Mouse (Mus musculus): Measurements from ENCODE around the gene Thyn1. TPM values are rescaled to one million over a fixed set of nuclear protein-coding genes. Genes with fewer than 3 reads are reported as not detected.
A peak's percentile ranks its signal among the peaks of the same experiment; 100 is the strongest.

Thyn1 gene
- polyA plus RNA-seq, 1 experiment, result 243 TPM

- no peaks in the 10 kb centered on the region for H3K27me3 ChIP-seq (ENCODE audit: control insufficient read depth, insufficient read depth, low read length, poor library complexity, severe bottlenecking)
- H3K4me1 ChIP-seq (ENCODE audit: control insufficient read depth, insufficient read depth, low read length), result no peaks in the 10 kb centered on the region
- no peak for TF ChIP-seq CTCF (IDR thresholded peaks at IDR 0.05; ENCODE audit: low read depth, low read length)
- no peak for TF ChIP-seq POLR2A (IDR thresholded peaks at IDR 0.05; ENCODE audit: insufficient read depth, low read length)
- no peak for TF ChIP-seq EP300 (IDR thresholded peaks at IDR 0.05; ENCODE audit: insufficient read depth, low read depth, low read length)
- H3K9ac ChIP-seq (ENCODE audit: low read depth, poor library complexity, severe bottlenecking), result no peak overlapping the region
- no peak overlapping the region for H3K4me3 ChIP-seq (ENCODE audit: low read depth, low read length)
- H3K36me3 ChIP-seq (ENCODE audit: control insufficient read depth, insufficient read depth, low read length, poor library complexity, severe bottlenecking), result peaks cover 26% of the 10 kb centered on the region
- H3K9me3 ChIP-seq (replicated peaks; ENCODE audit: control insufficient read depth, insufficient read depth, low read length, poor library complexity, severe bottlenecking), result no peaks in the 10 kb centered on the region
- no peak overlapping the region for H3K27ac ChIP-seq (ENCODE audit: insufficient read depth, low read length)
Measured at GRCm38 (mm10) chr9:26990181-26990580, 9.3 kb upstream of the Thyn1 start.

GRCm38 (mm10) chr9:26993118-26993517, 6.4 kb upstream of the Thyn1 start:
- Histone ChIP-seq H3K9me3 (replicated peaks; ENCODE audit: control insufficient read depth, insufficient read depth, low read length, poor library complexity, severe bottlenecking) (no peaks in the 10 kb centered on the region), H3K4me1 (ENCODE audit: control insufficient read depth, insufficient read depth, low read length) (peaks cover 2% of the 10 kb centered on the region), H3K4me3 (ENCODE audit: low read depth, low read length) (no peak overlapping the region), H3K27me3 (ENCODE audit: control insufficient read depth, insufficient read depth, low read length, poor library complexity, severe bottlenecking) (no peaks in the 10 kb centered on the region), H3K36me3 (ENCODE audit: control insufficient read depth, insufficient read depth, low read length, poor library complexity, severe bottlenecking) (peaks cover 18% of the 10 kb centered on the region), H3K27ac (ENCODE audit: insufficient read depth, low read length) (no peak overlapping the region), H3K9ac (ENCODE audit: low read depth, poor library complexity, severe bottlenecking) (no peak overlapping the region)
- TF ChIP-seq CTCF (IDR thresholded peaks at IDR 0.05; ENCODE audit: low read depth, low read length) (no peak), EP300 (IDR thresholded peaks at IDR 0.05; ENCODE audit: insufficient read depth, low read depth, low read length) (no peak), POLR2A (IDR thresholded peaks at IDR 0.05; ENCODE audit: insufficient read depth, low read length) (no peak)

GRCm38 (mm10) chr9:26993900-26994299, 5.6 kb upstream of the Thyn1 start:
- no peaks in the 10 kb centered on the region for H3K27me3 ChIP-seq (ENCODE audit: control insufficient read depth, insufficient read depth, low read length, poor library complexity, severe bottlenecking)
- TF ChIP-seq CTCF (IDR thresholded peaks at IDR 0.05; ENCODE audit: low read depth, low read length) (no peak), POLR2A (IDR thresholded peaks at IDR 0.05; ENCODE audit: insufficient read depth, low read length) (no peak), EP300 (IDR thresholded peaks at IDR 0.05; ENCODE audit: insufficient read depth, low read depth, low read length) (no peak)
- no peak overlapping the region for H3K4me3 ChIP-seq (ENCODE audit: low read depth, low read length)
- no peaks in the 10 kb centered on the region for H3K9me3 ChIP-seq (replicated peaks; ENCODE audit: control insufficient read depth, insufficient read depth, low read length, poor library complexity, severe bottlenecking)
- H3K4me1 ChIP-seq (ENCODE audit: control insufficient read depth, insufficient read depth, low read length), result peaks cover 3% of the 10 kb centered on the region
- H3K27ac ChIP-seq (ENCODE audit: insufficient read depth, low read length), result no peak overlapping the region
- peaks cover 18% of the 10 kb centered on the region for H3K36me3 ChIP-seq (ENCODE audit: control insufficient read depth, insufficient read depth, low read length, poor library complexity, severe bottlenecking)
- H3K9ac ChIP-seq (ENCODE audit: low read depth, poor library complexity, severe bottlenecking), result no peak overlapping the region

GRCm38 (mm10) chr9:26997062-26997461, 2.4 kb upstream of the Thyn1 start:
- Histone ChIP-seq H3K27ac (ENCODE audit: insufficient read depth, low read length) (no peak overlapping the region), H3K36me3 (ENCODE audit: control insufficient read depth, insufficient read depth, low read length, poor library complexity, severe bottlenecking) (peaks cover 9% of the 10 kb centered on the region), H3K4me3 (ENCODE audit: low read depth, low read length) (no peak overlapping the region), H3K9me3 (replicated peaks; ENCODE audit: control insufficient read depth, insufficient read depth, low read length, poor library complexity, severe bottlenecking) (no peaks in the 10 kb centered on the region), H3K27me3 (ENCODE audit: control insufficient read depth, insufficient read depth, low read length, poor library complexity, severe bottlenecking) (no peaks in the 10 kb centered on the region), H3K9ac (ENCODE audit: low read depth, poor library complexity, severe bottlenecking) (no peak overlapping the region), H3K4me1 (ENCODE audit: control insufficient read depth, insufficient read depth, low read length) (peaks cover 3% of the 10 kb centered on the region)
- TF ChIP-seq EP300 (IDR thresholded peaks at IDR 0.05; ENCODE audit: insufficient read depth, low read depth, low read length), result no peak
- TF ChIP-seq POLR2A (IDR thresholded peaks at IDR 0.05; ENCODE audit: insufficient read depth, low read length), result no peak
- TF ChIP-seq CTCF (IDR thresholded peaks at IDR 0.05; ENCODE audit: low read depth, low read length), result no peak

- Histone ChIP-seq H3K27me3 (ENCODE audit: control insufficient read depth, insufficient read depth, low read length, poor library complexity, severe bottlenecking) (no peaks in the 10 kb centered on the region), H3K4me3 (ENCODE audit: low read depth, low read length) (no peak overlapping the region), H3K4me1 (ENCODE audit: control insufficient read depth, insufficient read depth, low read length) (peaks cover 3% of the 10 kb centered on the region), H3K36me3 (ENCODE audit: control insufficient read depth, insufficient read depth, low read length, poor library complexity, severe bottlenecking) (peaks cover 9% of the 10 kb centered on the region), H3K9ac (ENCODE audit: low read depth, poor library complexity, severe bottlenecking) (no peak overlapping the region), H3K9me3 (replicated peaks; ENCODE audit: control insufficient read depth, insufficient read depth, low read length, poor library complexity, severe bottlenecking) (no peaks in the 10 kb centered on the region), H3K27ac (ENCODE audit: insufficient read depth, low read length) (no peak overlapping the region)
- no peak for TF ChIP-seq POLR2A (IDR thresholded peaks at IDR 0.05; ENCODE audit: insufficient read depth, low read length)
- TF ChIP-seq EP300 (IDR thresholded peaks at IDR 0.05; ENCODE audit: insufficient read depth, low read depth, low read length), result no peak
- no peak for TF ChIP-seq CTCF (IDR thresholded peaks at IDR 0.05; ENCODE audit: low read depth, low read length)
Measured at GRCm38 (mm10) chr9:26997501-26997900, 2.0 kb upstream of the Thyn1 start.

GRCm38 (mm10) chr9:26998669-26999460, 645 bp upstream of the Thyn1 start:
- Histone ChIP-seq H3K27me3 (ENCODE audit: control insufficient read depth, insufficient read depth, low read length, poor library complexity, severe bottlenecking) (no peaks in the 10 kb centered on the region), H3K27ac (ENCODE audit: insufficient read depth, low read length) (no peak overlapping the region)
- TF ChIP-seq POLR2A (IDR thresholded peaks at IDR 0.05; ENCODE audit: insufficient read depth, low read length) (no peak), CTCF (IDR thresholded peaks at IDR 0.05; ENCODE audit: low read depth, low read length) (no peak), EP300 (IDR thresholded peaks at IDR 0.05; ENCODE audit: insufficient read depth, low read depth, low read length) (no peak)

More at GRCm38 (mm10) chr9:26998669-26999460, 645 bp upstream of the Thyn1 start:
- Histone ChIP-seq H3K4me1 (ENCODE audit: control insufficient read depth, insufficient read depth, low read length) (peaks cover 3% of the 10 kb centered on the region), H3K4me3 (ENCODE audit: low read depth, low read length) (peak overlapping the region; percentile 97), H3K9ac (ENCODE audit: low read depth, poor library complexity, severe bottlenecking) (peak overlapping the region; percentile 96), H3K9me3 (replicated peaks; ENCODE audit: control insufficient read depth, insufficient read depth, low read length, poor library complexity, severe bottlenecking) (no peaks in the 10 kb centered on the region), H3K36me3 (ENCODE audit: control insufficient read depth, insufficient read depth, low read length, poor library complexity, severe bottlenecking) (peaks cover 22% of the 10 kb centered on the region)

All from ES-Bruce4 (cell line).